Mouse (Mus musculus): ENCODE results near the gene Gdap2. TPM values are rescaled to one million over a fixed set of nuclear protein-coding genes. Genes with fewer than 3 reads are reported as not detected.

Gene Gdap2
- polyA plus RNA-seq, 2 experiments, result 23.3 to 36.0 TPM

- peaks cover 25% of the 10 kb centered on the region for H3K36me3 ChIP-seq (ENCODE audit: control insufficient read depth, insufficient read depth, low read length)
- no peaks in the 10 kb centered on the region for H3K9me3 ChIP-seq (ENCODE audit: control insufficient read depth, low read length)
- H3K4me3 ChIP-seq (replicated peaks; ENCODE audit: low read length), result no peak overlapping the region
- TF ChIP-seq POLR2A (IDR thresholded peaks at IDR 0.05; ENCODE audit: borderline replicate concordance, extremely low read depth, insufficient read depth, insufficient read length), result no peak
- no peaks in the 10 kb centered on the region for H3K4me1 ChIP-seq (ENCODE audit: control insufficient read depth, insufficient read depth, low read length)
- no peaks in the 10 kb centered on the region for H3K27me3 ChIP-seq (ENCODE audit: control insufficient read depth, insufficient read depth, low read length)
- WGBS, result 37% methylated on average over 1 of the region's 1 CpGs
- H3K27ac ChIP-seq (replicated peaks; ENCODE audit: low read depth, low read length), result no peak overlapping the region
- DNase-seq (ENCODE audit: low spot score), result peak; percentile 84
- ATAC-seq (ENCODE audit: low FRiP score, low read depth), result peak; percentile 70
- H3K9ac ChIP-seq (ENCODE audit: low read depth, low read length, severe bottlenecking), result no peak overlapping the region
- H3K4me2 ChIP-seq (replicated peaks; ENCODE audit: low read depth, low read length, severe bottlenecking), result no peak overlapping the region
Measured at GRCm38 (mm10) chr3:100189444-100189843, 27.3 kb downstream of the Gdap2 start.

GRCm38 (mm10) chr3:100189861-100190260 is 27.7 kb downstream of the Gdap2 start:
- Histone ChIP-seq H3K27me3 (ENCODE audit: control insufficient read depth, insufficient read depth, low read length) (no peaks in the 10 kb centered on the region), H3K4me2 (replicated peaks; ENCODE audit: low read depth, low read length, severe bottlenecking) (no peak overlapping the region), H3K9me3 (ENCODE audit: control insufficient read depth, low read length) (no peaks in the 10 kb centered on the region), H3K4me1 (ENCODE audit: control insufficient read depth, insufficient read depth, low read length) (no peaks in the 10 kb centered on the region), H3K9ac (ENCODE audit: low read depth, low read length, severe bottlenecking) (no peak overlapping the region), H3K36me3 (ENCODE audit: control insufficient read depth, insufficient read depth, low read length) (peaks cover 27% of the 10 kb centered on the region), H3K27ac (replicated peaks; ENCODE audit: low read depth, low read length) (no peak overlapping the region), H3K4me3 (replicated peaks; ENCODE audit: low read length) (no peak overlapping the region)
- WGBS, result 65% methylated on average over 11 of the region's 11 CpGs
- TF ChIP-seq POLR2A (IDR thresholded peaks at IDR 0.05; ENCODE audit: borderline replicate concordance, extremely low read depth, insufficient read depth, insufficient read length), result no peak
- DNase-seq (ENCODE audit: low spot score) (no peak), ATAC-seq (ENCODE audit: low FRiP score, low read depth) (no peak)

GRCm38 (mm10) chr3:100194210-100194609 is 32.0 kb downstream of the Gdap2 start:
- Histone ChIP-seq H3K36me3 (ENCODE audit: control insufficient read depth, insufficient read depth, low read length) (peaks cover 39% of the 10 kb centered on the region), H3K4me3 (replicated peaks; ENCODE audit: low read length) (no peak overlapping the region), H3K9ac (ENCODE audit: low read depth, low read length, severe bottlenecking) (no peak overlapping the region), H3K4me2 (replicated peaks; ENCODE audit: low read depth, low read length, severe bottlenecking) (no peak overlapping the region), H3K9me3 (ENCODE audit: control insufficient read depth, low read length) (no peaks in the 10 kb centered on the region), H3K27ac (replicated peaks; ENCODE audit: low read depth, low read length) (no peak overlapping the region), H3K4me1 (ENCODE audit: control insufficient read depth, insufficient read depth, low read length) (no peaks in the 10 kb centered on the region), H3K27me3 (ENCODE audit: control insufficient read depth, insufficient read depth, low read length) (no peaks in the 10 kb centered on the region)
- 42% methylated on average over 5 of the region's 5 CpGs for WGBS
- no peak for TF ChIP-seq POLR2A (IDR thresholded peaks at IDR 0.05; ENCODE audit: borderline replicate concordance, extremely low read depth, insufficient read depth, insufficient read length)
- DNase-seq (ENCODE audit: low spot score), result no peak
- ATAC-seq (ENCODE audit: low FRiP score, low read depth), result no peak

GRCm38 (mm10) chr3:100201554-100201953 is 39.4 kb downstream of the Gdap2 start:
- no peak for TF ChIP-seq POLR2A (IDR thresholded peaks at IDR 0.05; ENCODE audit: borderline replicate concordance, extremely low read depth, insufficient read depth, insufficient read length)
- no peak overlapping the region for H3K4me3 ChIP-seq (replicated peaks; ENCODE audit: low read length)
- no peaks in the 10 kb centered on the region for H3K27me3 ChIP-seq (ENCODE audit: control insufficient read depth, insufficient read depth, low read length)
- H3K9ac ChIP-seq (ENCODE audit: low read depth, low read length, severe bottlenecking), result no peak overlapping the region
- H3K9me3 ChIP-seq (ENCODE audit: control insufficient read depth, low read length), result no peaks in the 10 kb centered on the region
- no peak overlapping the region for H3K27ac ChIP-seq (replicated peaks; ENCODE audit: low read depth, low read length)
- DNase-seq (ENCODE audit: low spot score) (no peak), ATAC-seq (ENCODE audit: low FRiP score, low read depth) (no peak)
- no peak overlapping the region for H3K4me2 ChIP-seq (replicated peaks; ENCODE audit: low read depth, low read length, severe bottlenecking)
- 91% methylated on average over 7 of the region's 7 CpGs for WGBS
- peaks cover 3% of the 10 kb centered on the region; the same call in 1 of the 2 replicates for H3K4me1 ChIP-seq (ENCODE audit: control insufficient read depth, insufficient read depth, low read length)
- peaks cover 48% of the 10 kb centered on the region for H3K36me3 ChIP-seq (ENCODE audit: control insufficient read depth, insufficient read depth, low read length)

- TF ChIP-seq POLR2A (IDR thresholded peaks at IDR 0.05; ENCODE audit: borderline replicate concordance, extremely low read depth, insufficient read depth, insufficient read length), result no peak
- Histone ChIP-seq H3K4me3 (replicated peaks; ENCODE audit: low read length) (no peak overlapping the region), H3K36me3 (ENCODE audit: control insufficient read depth, insufficient read depth, low read length) (peaks cover 27% of the 10 kb centered on the region), H3K4me1 (ENCODE audit: control insufficient read depth, insufficient read depth, low read length) (peaks cover 13% of the 10 kb centered on the region), H3K4me2 (replicated peaks; ENCODE audit: low read depth, low read length, severe bottlenecking) (no peak overlapping the region), H3K27me3 (ENCODE audit: control insufficient read depth, insufficient read depth, low read length) (no peaks in the 10 kb centered on the region), H3K9ac (ENCODE audit: low read depth, low read length, severe bottlenecking) (no peak overlapping the region), H3K9me3 (ENCODE audit: control insufficient read depth, low read length) (no peaks in the 10 kb centered on the region), H3K27ac (replicated peaks; ENCODE audit: low read depth, low read length) (no peak overlapping the region)
- ATAC-seq (ENCODE audit: low FRiP score, low read depth), result peak; percentile 57; the same call in 1 of the 2 replicates
- peak; percentile 55 for DNase-seq (ENCODE audit: low spot score)
- WGBS, result 16% methylated on average over 1 of the region's 1 CpGs
Measured at GRCm38 (mm10) chr3:100206973-100207372, 44.8 kb downstream of the Gdap2 start.

GRCm38 (mm10) chr3:100215469-100215868 is 53.3 kb downstream of the Gdap2 start:
- DNase-seq (ENCODE audit: low spot score), result no peak
- Histone ChIP-seq H3K27me3 (ENCODE audit: control insufficient read depth, insufficient read depth, low read length) (no peaks in the 10 kb centered on the region), H3K36me3 (ENCODE audit: control insufficient read depth, insufficient read depth, low read length) (no peaks in the 10 kb centered on the region), H3K4me2 (replicated peaks; ENCODE audit: low read depth, low read length, severe bottlenecking) (no peak overlapping the region), H3K4me1 (ENCODE audit: control insufficient read depth, insufficient read depth, low read length) (no peaks in the 10 kb centered on the region), H3K9ac (ENCODE audit: low read depth, low read length, severe bottlenecking) (no peak overlapping the region), H3K27ac (replicated peaks; ENCODE audit: low read depth, low read length) (no peak overlapping the region), H3K4me3 (replicated peaks; ENCODE audit: low read length) (no peak overlapping the region), H3K9me3 (ENCODE audit: control insufficient read depth, low read length) (no peaks in the 10 kb centered on the region)
- TF ChIP-seq POLR2A (IDR thresholded peaks at IDR 0.05; ENCODE audit: borderline replicate concordance, extremely low read depth, insufficient read depth, insufficient read length), result no peak
- WGBS, result 87% methylated on average over 5 of the region's 5 CpGs
- no peak for ATAC-seq (ENCODE audit: low FRiP score, low read depth)

Measured in limb, embryonic 14.5 days (tissue).